Comparison of ENCODE assay signal across 9 mouse cellular contexts in genomic region chr7:110565815-110566549, GRCm38 (mm10). TPM values are rescaled to one million over a fixed set of nuclear protein-coding genes. Genes with fewer than 3 reads are reported as not detected.
DNase-seq lines count a peak whose midpoint lies in the region; TF ChIP-seq lines count a peak whose summit lies in the region.
"Had no signal": no experiment of that assay in that cellular context is flagged by ENCODE, and none has a peak within 500 bp of the region (broad histone marks: within the 10 kb centered on the region; RNA-seq: fewer than 3 reads in every experiment).

No protein-coding gene starts in this region.

- TF ChIP-seq CTCF in gastrocnemius, adult 2 months (IDR thresholded peaks at IDR 0.05) = no peak

- H3K4me3 ChIP-seq in gastrocnemius, adult 2 months = no peak overlapping the region
- H3K4me3 ChIP-seq: megakaryocyte, embryonic 14.5 days; neural tube, embryonic 15.5 days had no signal

- intact Hi-C loops in left cerebral cortex, postnatal 4 days (cut with DNase I) = no loop called here
- intact Hi-C loops in gastrocnemius, adult 2 months (cut with DNase I) = no loop called here

- peak; percentile 66 for DNase-seq in left cerebral cortex, postnatal 4 days
- DNase-seq in left cerebral cortex, adult 9 months (ENCODE audit: low spot score in 2 of 2) = no peak
- peak; percentile 90 for DNase-seq in cerebellum, adult 11-12 months
- no peak for DNase-seq in gastrocnemius, adult 2 months
- DNase-seq in lung, postnatal 14 days = peak; percentile 33
- no peak for DNase-seq in thymus, postnatal 0 days (ENCODE audit: low spot score)
- DNase-seq in c-Kit-positive CD71-positive TER-119-positive erythroid progenitor cells, embryonic 14.5 days (ENCODE audit: low spot score) = no peak

- H3K27ac ChIP-seq in gastrocnemius, adult 2 months = 0 out of 2 replicates have a peak overlapping the region, but pooled peaks have one; percentile 21
- H3K27ac ChIP-seq: neural tube, embryonic 15.5 days had no signal

RNA-seq across cellular contexts. Expression of gene Sbf2, which starts 48.7 kb away (rescaled TPM):
- 100 to 1,000 TPM; 141 to 177 TPM for total RNA-seq in left cerebral cortex, postnatal 4 days (2021)
- total RNA-seq in gastrocnemius, adult 2 months (2021) = 10 to 100 TPM; 11.2 to 14.8 TPM
- polyA plus RNA-seq in thymus, postnatal 0 days (2015; fragmentation: Nextera tagmentation; extraction: Ambion mirVana) = 6.1 and 7.0 TPM in 2 replicates

Comparison
In these comparisons a context has a peak if more than half of its experiments do, and no peak if none do; other contexts are left out.
1. DNase-seq: peak in left cerebral cortex, postnatal 4 days (single experiment), cerebellum, adult 11-12 months (single experiment) and lung, postnatal 14 days (single experiment); none in left cerebral cortex, adult 9 months (0 of 2), gastrocnemius, adult 2 months (single experiment), thymus, postnatal 0 days (single experiment) and c-Kit-positive CD71-positive TER-119-positive erythroid progenitor cells, embryonic 14.5 days (single experiment).
2. RNA of gene Sbf2, which starts 48.7 kb away (total RNA-seq): 141 to 177 TPM in left cerebral cortex, postnatal 4 days; 11.2 to 14.8 TPM in gastrocnemius, adult 2 months; every median in the first group is over 4 times any median in the second.